Mouse (Mus musculus) frontal cortex, postnatal 10 days (tissue): ENCODE measurements around the gene Mtx2.

Source experiments
- DNase-seq, 2 experiments: peaks; one replicate each; pipeline ENCODE4 v3.0.0; 2022; ENCODE audit warnings: low spot score in 2 of 2, mixed read lengths in 1 of 2

Gene Mtx2

DNA sequence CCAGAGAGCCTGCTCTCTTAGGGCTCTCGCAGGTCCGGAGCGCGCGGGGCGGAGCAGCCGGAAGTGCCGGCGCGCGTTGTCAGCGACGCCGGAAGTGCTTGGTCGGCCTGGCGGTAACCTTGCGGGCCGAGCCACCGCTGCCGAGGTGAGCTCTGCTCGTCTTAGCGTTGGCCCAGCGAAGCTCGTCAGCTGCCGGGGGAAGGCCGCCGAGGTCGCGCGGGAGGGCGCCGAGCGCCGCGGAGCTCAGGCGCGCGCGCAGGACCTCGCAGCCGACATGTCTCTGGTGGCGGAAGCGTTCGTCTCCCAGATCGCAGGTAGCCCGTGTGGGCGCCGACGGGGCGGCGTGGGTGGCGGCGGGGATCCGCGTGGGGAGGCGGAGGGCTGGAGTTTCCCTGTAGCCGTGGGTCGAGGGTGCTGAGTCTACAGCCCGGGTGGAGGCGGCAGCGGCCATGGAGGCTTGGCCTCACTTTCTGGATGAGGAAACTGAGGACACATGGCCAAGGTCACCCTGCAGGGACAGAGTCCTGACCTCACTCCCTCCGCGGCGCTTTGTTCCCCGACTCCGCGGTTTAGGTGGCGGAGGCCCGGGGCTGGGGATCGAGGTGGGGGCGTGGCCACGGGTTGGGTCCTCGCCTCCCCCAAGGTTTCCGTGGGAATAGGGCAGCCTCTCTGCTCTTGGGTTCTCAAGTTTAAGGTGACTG lies at the start of gene Mtx2:
Gene Mtx2, plus strand, starts transcription at position 74 of the 701 bp plus-strand sequence.
- peak; percentile 34 to 75 for DNase-seq

DNA sequence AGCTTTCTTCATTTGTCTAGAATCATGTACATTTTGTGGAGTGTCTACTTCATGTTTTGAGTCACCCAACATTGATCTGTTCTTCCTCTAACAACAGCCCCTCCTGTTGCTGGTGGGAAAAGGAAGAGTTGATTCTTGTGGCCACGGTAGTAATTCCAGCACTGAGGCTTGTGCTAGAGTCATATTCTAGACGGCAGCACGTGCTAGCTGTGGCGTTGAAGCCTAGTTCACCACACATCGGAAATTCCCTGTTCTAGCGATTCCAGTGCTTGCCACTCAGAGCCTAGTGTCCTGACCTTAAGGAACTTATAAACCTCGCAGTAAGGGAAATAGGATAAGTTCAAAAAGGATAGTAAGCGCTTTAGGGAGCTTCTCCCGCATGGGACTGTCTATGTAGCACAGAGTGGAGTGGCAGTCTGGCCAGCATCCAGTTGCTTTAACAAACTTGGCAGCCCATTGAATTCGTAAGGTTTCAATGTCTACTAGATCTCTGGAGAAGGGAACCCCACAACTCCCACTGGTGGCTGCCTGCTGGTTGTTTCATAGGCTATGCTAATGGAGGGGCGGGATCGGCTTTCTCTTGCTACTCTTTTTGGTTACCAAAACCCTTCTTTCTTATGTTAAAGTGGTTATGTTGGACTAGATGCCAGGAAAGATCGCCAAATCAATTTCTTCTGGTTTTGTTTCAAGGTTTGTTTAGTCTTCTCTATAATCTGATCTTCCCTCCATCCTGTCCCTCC lies 47.9 kb upstream of the Mtx2 start:
- DNase-seq = no peak

DNA sequence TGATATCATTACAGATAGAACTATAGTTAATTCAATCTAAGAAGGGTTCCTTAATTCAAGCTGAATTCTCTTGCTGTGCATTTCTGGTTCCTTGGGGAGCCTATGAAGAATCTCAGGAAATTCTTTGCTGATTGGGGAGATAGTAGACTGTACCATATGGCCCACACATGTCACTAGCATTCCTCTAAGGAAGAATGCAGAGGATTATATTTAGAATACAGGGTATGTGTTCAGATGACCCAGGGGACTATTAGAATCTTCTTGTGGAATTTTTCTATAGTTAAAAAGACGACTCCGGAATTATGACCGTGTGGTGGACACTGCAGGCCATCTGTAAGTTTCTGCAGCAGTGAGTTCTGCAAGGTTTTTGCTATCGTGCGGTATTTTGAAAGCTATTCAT lies 44.2 kb upstream of the Mtx2 start:
- no peak for DNase-seq

DNA sequence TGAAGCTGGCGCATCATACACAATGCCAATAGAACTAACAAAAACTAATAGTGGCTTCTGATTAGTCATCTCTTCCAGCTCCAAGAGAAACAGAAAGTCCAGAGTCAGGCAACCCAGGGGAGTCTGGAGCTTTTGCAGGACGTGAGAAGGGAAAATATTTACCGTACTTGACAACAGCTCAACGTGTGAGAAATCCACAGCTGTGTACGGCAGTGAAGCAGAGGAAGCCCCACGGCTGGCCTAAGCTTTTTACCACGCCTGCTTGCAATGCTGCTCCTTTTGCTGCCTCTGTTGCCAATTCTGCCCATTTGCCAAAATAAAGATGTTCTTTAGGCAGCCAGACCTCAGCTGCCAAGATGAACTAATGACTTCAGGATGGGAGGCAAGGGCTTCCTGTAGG lies 30.1 kb upstream of the Mtx2 start:
- no peak for DNase-seq

DNA sequence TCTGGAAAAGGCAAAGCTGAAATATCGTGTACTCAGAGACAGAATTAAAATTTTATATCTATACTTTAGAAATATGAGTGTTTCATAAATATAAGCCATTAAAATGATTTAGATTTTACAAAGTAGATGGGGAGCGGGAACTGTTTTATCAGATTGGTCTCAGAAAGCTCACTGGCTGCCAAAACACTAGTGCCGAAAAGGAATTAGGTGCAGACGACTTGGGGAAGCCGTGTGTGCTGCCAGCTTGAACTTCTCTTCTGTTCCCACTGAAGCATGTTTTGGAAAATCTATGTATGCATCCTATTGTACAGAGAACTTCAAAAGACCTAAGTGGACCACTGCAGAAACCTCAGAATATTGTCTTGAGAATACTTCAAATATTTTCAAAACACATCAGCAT lies 17.2 kb upstream of the Mtx2 start:
- no peak for DNase-seq

DNA sequence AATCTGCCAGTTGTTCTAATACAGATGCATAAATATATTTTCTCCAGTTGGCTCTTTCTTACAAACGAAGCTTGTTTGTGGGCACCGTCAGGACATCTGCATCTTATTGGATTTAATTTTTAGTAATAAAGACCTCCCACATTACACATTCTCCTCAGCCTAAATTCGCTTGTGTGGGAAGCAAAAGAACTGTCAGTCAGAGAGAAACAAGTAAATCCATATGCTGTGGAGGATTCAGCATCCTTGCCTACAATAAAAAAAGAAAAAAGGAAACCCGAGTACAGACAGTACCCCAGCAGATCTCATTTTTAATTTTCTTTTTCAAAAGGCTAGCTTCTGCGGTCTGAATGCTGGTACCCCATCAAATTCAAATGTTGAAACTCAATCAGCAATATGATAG lies 2.9 kb upstream of the Mtx2 start:
- DNase-seq = no peak

DNA sequence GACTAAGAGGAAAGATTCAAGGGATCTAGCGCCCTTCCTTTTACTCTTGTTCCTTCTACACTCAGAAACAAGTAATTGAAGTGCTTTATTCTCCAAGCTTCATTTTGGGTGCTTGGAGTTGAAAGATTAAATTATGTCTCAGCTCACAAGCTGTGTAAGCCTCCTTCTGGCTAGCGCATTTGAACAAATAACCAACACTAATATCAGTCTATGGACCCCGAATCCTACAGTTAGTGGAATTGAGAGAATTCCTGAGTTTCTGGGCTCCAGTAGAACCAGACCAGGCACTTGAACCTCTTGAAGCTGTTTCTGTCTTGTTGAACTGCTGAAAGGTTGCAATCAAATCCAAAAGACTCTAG lies 253 bp upstream of the Mtx2 start:
- DNase-seq = no peak

DNA sequence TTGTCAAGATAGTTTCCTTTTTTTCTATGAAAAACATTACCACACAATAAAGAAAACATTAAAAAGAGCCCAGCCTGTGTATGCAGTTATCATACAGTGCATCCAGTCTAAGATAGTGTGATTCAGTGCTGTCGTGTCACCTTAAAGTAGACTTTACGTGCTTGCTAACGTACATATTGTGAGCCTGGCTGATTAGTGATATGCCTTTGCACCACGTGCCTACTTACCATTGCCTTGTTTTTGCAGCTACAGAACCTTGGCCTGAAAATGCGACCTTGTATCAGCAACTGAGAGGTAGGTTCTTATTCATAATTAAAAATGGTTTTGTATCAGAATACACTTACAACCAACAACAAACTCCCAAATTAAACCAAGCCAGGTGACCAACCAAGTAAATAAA lies 21.4 kb downstream of the Mtx2 start:
- no peak for DNase-seq

DNA sequence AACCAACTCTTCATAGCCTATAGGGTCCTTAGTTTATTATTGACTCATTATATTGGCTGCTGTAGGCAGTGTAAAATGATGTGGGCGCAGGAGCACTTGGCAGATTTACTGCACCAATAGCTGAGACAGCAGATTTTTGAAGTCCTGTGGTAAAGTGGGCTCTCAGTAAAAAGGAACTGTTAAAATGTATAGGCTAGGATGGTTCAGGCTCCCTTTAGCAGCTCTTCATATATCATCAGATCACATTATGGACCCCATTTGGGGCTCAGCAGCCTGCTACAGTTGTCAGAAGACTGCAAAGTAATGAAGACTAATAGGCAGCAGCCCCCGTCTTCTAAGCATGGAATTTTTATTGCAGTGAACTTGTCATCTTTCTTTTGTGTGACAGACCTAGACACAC lies 21.9 kb downstream of the Mtx2 start:
- DNase-seq = no peak

DNA sequence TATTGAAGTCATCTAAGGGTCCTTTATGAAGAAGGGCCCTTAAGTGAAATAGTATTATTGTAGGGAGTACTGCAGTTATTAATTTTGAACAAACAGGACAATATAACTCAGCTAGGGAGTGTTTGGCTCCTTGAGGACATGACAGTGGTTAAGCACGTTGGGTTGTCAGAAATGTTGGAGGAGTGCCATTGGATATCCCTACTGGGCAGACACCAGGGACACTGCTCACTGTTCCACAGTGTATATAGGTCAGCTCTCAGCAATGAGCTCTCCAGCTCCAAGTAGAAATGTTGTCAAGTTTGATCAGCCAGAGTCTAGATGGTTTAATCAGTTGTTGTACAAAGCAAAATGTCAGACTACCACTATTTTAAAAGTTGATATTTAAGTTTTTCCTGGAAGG lies 24.4 kb downstream of the Mtx2 start:
- no peak for DNase-seq

DNA sequence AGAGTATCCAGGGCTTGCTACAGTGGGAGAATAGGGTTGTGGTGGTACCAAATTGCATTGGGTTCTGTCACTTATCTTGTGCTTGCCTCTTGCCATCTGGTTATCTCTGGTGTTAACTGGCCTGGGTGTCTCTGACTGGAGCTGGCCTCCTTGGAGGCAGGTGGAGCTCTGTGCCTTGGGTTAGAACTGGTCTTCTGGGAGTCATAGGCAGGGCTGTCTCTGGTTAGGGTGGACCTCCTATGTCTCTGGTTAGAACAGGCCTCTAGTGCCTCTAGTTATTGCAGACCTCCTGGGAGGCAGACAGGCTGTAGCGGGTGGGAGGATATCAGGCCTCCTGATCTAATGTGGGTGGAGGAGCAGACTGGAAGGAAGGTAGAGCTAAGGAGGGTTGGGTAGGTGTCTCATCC lies 36.5 kb downstream of the Mtx2 start:
- DNase-seq = no peak

DNA sequence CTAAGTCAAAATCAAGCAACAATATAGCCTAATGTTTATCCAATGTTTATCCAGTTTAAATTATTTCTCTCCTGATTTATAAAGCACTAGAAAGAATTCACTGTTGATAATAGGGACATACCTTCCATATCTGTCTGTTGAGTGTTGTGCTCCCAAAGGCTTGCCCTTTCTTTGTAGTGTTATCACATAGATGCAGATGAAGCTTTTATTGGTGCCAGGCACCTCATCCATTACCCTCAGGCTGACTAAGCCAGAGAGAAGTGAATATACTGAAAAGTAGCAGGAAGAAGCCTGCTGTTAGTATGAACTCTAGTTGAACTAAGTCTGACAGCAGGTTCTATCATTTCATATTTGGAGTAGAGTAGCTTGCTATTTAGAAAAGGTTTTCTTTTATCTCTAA lies 39.8 kb downstream of the Mtx2 start:
- no peak for DNase-seq

DNA sequence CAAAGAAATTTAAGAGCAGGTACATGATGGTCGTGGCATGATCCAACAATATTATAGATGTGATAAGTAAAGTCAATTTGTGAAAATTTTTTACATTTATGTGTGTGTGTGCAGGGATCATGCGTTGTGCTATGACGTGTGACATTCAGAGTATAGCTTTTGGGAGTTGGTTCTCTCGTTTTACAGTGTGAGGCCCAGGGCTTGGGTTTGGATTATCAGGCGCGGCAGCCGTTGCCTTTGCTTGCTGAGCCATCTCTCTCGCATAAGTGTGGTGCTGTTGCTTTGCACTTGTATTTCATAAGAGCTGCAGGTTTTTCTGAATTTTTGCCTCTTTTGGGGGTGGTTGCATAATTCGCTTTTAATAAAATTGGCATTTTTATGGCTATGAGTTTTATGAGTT lies 48.4 kb downstream of the Mtx2 start:
- DNase-seq = no peak

DNA sequence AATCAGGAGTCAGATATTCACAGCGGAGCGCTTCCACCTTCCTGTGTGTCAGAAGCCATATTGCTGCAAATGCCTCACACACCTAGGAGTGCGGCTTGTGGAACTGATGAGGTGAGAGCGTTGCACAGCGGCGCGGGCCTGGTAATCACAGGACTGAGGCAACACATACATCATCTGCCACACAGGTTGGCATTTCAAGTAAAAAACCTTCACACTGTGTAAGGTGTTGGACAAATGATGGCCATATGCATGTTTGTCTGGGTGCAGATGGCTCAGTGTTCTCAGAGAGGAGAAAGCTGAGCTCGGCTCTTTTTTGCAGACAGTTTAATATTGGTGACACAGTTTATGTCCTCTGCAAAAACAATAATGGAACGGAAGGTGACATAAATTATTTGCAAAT lies 58.8 kb downstream of the Mtx2 start:
- DNase-seq = no peak

DNA sequence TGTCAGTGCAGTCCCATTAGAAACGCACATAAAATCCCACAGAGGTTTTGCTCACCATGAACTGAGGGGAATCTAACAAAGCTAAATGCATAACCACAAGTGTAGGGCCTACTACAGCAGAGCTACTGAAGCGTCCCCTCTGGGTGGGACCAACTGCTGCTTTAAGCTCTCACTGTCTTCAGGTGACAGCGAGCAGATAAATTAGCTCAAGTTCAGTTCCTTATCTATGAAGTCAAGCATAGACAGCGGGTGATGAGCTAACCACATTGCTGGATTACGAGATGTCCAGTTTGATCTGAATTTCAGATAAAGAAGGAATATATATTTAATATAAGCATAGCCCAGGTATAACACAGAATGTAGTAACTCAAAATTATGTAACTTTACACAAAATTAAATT lies 66.3 kb downstream of the Mtx2 start:
- no peak for DNase-seq

DNA sequence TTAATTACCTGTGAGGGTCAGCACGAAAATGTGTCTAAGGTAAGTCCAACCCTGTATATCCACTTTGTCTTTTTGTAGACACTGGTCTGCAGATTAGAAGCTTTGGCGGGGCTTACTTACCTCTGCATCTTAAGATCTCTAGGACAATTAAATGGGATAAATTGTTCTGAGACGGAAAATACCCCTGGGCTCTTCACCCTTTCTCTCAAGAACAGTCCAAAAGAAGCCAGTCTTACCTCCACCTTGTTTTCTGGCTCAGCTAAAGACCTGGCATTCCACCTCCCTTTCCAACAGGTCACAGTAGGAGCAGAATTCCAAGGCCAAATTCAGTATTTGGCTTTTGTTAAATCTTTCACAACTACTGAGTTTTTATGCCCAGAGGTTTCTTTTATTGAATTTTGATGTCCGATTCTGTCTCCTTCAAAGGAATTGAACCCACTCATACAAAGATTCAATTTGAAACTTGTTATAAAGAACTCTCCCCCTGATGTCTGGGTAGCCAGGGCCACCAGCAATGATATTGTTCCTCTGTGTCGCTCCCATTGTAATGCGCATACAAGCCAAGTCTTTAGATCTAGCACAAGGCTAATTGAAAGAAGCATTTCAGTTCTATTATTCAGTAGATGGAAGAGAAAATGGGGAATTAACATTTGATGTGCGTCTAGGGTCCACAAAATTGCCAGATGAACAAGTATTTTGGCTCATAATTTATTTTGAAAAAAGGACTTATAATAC lies 67.4 kb downstream of the Mtx2 start:
- no peak for DNase-seq

DNA sequence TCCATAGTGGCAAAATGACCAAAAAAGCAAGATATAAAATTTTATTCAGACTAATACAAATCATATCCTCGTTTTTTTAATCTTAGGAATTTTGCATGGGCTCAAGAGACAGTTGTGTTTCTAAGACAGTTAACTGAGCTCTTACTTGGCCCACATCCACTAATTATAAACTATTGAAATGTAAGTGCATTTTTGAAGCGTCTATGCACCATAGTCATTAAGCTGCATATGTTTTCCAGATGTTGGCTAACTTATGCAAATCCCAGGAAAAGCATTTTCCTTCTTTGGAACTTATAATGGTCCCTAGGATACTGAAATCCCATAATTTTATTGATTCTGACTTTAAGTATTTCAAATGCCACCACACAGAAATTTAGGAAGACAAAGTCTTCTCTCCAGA lies 68.5 kb downstream of the Mtx2 start:
- no peak for DNase-seq

DNA sequence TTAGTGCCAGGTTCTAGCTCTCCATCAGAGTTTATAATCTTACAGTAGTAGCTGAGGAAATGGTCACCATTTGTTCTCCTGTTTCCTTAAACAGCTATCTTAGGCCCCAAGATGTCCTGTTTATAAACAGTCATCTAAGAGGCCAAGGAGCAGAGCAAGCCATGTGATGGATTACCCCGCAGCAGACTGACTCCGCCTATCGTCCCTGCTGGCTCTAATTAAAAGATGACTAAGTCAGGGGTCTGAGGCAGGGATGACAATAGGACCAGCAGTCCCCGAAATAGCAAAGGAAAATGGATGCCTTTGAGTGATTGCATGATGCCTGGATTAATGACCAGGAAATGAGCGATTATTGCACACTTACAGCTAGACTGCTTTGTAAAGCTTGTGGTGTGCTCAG lies 74.4 kb downstream of the Mtx2 start:
- DNase-seq = no peak

DNA sequence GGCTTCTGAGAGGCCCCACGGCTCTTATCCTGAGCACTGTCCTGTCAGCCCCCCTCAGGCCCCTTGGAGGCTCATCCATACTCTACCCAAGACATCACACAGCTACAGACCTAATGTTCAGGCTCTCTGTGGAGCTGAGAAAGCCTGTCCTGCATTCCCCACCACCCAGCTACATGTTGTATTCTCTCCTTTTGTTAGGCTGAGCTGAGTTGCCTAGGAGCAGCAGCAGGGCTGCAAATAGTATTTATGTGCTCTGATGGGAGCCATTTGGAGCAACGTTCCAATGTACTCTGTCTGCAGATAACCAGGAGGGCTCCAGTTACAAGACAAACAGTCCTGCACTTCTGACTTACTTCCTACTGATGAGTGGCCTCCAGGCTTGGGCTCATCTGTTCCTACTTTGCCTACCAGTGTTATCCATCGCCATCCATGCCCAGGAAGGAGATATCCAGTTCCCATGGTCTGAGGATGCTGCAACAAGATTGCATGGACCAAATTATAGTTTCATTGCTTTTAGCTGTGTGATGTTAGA lies 76.2 kb downstream of the Mtx2 start:
- no peak for DNase-seq

DNA sequence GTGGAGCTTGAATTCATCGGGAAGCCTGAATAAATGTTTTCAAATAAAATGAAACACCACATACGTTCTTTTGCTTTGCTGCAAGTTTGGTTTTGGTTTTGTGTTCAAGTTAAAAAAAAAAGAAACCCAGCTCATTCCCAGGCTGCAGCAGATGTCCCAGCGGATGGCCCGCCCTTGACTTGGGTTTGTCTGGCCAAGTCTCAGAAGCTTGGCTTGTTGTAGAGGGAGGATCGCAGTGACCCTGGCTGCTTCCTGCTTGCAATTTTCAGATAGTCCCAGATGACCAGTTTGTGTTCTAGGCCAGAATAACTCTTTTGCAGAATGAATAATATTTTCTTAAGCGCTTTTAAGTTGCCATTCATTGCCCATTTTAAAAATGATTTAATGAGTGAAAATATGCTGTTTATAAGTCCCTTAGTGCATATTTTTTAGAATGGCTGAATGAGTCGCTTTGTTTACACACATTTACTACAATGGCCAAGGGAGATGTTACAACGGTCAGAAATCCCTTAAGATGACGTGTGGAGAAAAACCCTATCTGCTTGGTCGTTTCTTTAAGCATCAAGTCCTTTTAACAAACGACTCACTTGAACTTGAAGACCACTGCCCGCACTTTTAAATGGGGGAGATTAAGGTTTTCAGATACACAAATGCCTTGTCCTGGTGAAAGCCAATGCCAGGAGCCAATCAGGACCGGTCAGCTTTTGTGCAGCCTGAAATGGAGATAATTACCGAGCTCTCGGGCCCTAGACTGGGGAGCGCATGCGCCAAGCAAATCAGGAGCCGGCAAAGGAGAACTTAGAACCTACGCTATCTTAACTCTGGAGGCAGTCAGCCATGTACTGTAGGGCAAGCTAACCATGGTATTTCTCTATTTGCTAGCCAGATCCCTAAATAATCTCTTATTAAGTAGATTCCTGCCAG lies 82.0 kb downstream of the Mtx2 start:
- no peak for DNase-seq

DNA sequence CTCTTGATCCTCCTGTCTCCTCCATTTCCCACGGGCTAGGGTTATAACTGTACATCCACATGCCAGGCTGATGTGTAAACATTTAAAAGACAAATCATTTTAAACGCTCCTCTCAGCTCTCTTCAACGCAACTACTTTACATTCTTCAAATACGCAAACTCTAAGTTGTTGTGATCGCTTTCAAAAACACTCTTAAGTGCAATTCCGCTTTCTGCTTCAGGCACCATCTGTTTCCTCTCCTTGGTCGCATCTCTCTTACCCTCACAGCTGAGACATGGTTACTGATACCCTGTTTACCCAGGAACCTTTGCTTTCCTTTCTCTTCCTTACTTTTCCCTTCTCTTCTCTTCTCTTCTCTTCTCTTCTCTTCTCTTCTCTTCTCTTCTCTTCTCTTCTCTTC lies 86.4 kb downstream of the Mtx2 start:
- DNase-seq = no peak
